Mouse (Mus musculus) lung, postnatal 10 days (tissue): ENCODE measurements around the gene Gabarap.

Experiments used
- DNase-seq: peaks from one replicate; pipeline ENCODE4 v3.0.0; 2021

The Gabarap gene

GRCm38 (mm10) chr11:69970222-69970621, 20.7 kb upstream of the Gabarap start:
- no peak for DNase-seq

- no peak for DNase-seq
Observed at GRCm38 (mm10) chr11:69970775-69971174, 20.2 kb upstream of the Gabarap start.

DNA sequence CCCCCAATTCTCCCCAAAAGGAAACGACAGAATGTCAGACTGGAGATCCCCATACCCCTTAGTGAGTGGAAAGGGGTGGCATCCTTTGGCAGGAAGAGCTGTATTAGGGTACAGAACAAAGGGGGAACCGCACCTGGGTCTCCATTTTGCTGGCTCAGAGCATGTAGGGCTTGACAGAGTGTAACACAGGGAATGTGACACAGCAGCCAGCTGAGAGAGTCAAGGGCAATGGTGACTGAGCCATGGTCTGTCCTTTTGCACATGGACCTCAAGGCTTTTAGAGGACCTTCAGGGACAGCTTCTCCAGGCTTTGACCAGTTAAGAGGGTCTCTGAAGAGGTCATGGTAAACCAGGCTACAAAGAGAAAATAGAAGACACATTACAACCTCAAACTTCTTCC, 16.0 kb upstream of the Gabarap start:
- DNase-seq = no peak

DNA sequence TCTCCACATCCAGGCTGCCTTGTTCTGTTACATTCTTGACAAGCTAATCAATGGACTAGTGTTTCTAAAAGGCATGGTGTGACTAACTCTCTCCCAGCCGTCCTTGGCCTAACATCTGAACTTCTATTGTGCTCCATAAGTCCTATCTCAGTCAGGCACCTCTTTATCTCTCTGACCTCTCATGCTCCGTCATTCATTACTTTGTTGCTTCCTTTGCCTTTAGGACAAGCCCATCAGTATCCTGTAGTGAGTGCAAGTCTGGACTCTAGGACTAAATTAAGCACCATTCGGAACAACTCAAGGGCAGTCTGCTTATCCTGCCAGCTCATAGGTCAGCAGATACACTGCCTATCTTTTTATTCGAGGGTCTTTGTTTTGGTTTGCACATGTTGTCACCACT, 14.7 kb upstream of the Gabarap start:
- no peak for DNase-seq

DNA sequence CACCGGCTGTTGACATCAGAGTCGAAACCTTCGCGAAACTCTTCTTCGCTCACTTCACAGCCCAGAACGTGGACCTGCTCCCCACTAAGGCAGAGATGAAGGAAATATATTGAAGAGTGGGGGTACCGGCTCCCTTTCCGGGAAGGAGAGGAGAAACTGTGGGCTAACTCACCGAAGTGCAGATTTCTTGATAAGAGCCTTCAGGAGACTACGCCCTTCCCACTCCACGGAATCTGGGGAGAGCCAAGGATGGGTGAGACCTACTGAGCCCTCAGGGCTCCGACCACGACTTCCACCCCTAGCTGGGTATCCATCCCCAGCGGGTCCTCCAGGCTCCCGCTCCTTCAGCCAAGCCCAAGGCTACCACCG, 11.1 kb upstream of the Gabarap start:
- DNase-seq = no peak

DNA sequence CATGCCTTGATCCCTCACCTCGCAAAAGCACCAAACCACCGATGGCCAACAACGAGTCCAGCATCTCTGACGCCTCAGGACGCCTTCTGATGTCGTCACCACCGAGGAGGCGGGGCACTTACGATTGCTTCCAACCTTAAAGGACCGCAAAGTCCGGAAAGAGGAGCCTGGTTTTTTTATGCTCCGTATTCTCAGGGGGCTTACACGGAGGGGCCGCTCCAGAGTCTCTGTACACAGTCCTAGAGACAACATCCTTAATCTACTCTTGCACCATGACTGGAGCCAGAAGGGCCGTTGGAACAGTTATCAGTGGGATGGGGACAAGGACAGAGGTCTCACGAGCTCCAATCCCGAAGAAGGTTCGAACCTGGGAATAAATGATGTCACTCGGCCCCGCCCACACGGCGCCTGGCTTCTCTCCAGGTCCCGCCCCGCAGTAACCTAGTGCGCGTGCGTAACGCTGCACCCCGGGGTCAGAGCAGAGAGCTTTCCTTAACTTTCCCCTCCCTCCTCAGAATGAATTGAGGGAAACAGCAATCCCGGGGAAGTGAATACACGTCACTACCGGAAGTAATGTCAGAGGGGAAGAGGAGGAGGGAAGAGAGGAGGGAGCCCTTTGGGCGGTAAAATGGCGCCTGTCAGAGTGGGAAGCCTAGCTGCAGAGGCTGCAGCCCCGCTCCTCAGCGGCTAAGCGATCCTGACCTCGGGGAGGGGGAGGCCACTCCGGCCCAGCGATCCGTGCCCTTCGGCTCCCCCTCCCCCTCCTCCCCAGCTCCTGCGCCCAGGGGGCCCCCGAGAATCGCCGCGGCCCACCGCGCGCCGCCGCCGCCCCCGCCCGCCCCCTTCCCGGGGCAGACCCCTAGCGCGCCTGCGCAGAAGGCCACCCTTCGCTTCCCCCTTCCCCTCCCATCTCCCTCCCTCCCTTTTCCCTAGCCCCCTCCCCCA, 10.5 kb upstream of the Gabarap start:
- peak; percentile 98 for DNase-seq

- peak; percentile 29 for DNase-seq
Observed at GRCm38 (mm10) chr11:69981141-69981762, 9.7 kb upstream of the Gabarap start, which contains the start of gene Ctdnep1. Ctdnep1 (plus strand) TSS chr11:69981156.

DNA sequence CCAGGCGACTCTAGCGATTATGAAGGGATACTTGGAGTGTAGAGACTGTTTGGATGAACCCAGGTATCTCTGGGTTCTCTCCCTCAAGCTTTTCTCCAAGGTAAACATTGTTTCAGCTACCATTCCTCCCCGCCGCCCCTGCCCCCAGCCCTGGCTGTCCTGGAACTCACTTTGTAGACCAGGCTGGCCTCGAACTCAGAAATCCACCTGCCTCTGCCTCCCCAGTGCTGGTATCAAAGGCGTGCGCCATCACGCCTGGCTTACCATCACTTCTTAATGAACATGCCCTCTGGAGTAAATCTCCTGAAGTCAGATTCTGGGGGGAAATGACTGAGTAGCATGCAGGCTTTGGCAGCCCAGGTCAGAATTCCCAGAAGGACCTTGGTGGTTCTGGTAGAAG, 8.7 kb upstream of the Gabarap start, which contains the start of gene Elp5:
TSS of gene Elp5 (minus strand) at position 293 of the 400 bp plus-strand sequence.
- no peak for DNase-seq

GRCm38 (mm10) chr11:69982877-69983276, 8.1 kb upstream of the Gabarap start:
- peak; percentile 23 for DNase-seq

DNA sequence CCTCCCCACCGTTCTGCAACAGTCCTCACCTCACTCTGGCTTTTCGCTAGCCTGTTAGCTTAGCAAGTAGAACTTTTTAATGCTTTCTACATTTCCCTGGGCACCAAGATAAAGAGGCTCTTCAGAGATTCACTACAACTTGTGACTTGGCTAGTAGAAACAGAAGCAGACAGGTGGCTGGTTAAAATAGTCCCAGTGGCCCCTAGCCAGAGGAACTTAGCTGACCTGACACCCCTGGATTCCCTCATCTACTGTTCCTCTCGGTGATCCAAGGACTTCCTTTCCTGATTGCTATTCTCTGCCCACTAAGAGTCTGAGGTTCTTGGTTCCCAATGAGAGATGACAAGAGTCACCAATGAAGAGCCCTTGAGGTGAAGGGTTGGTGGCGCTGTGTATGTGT, 7.6 kb upstream of the Gabarap start:
- no peak for DNase-seq

GRCm38 (mm10) chr11:69984431-69984830, 6.5 kb upstream of the Gabarap start:
- no peak for DNase-seq

- no peak for DNase-seq
Observed at GRCm38 (mm10) chr11:69989949-69990348, 994 bp upstream of the Gabarap start.

DNA sequence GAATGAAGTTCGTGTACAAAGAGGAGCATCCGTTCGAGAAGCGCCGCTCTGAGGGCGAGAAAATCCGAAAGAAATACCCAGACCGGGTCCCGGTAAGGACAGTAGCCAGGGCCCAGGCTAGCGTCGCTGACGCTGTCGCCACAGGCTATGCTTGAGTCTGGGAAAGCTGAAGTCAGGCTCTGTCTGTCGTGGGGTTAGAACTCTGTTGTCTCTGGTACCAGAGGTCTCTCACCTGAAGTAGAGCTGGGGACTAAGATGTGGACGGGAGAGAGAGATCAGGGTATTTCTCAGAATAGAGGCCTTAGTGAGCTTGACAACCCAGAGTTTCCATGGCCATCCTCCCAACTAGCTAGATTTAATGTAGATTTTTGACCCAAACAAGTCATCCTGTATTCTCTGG, 768 bp downstream of the Gabarap start:
- no peak for DNase-seq

DNA sequence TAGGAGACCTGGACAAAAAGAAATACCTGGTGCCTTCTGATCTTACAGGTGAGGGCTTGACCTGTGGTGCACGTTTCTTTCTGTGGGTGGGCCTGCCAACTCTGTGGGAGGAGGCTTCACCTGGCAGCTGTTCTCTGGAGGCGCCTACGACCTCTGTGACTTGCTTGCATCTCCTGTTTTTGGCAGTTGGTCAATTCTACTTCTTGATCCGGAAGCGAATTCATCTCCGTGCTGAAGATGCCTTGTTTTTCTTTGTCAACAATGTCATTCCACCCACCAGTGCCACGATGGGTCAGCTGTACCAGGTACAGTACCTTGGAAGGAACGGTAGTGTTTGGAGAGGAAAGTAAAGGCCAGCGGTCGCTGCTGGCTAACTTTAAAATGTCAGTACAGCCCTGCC, 1.5 kb downstream of the Gabarap start:
- DNase-seq = peak; percentile 31

DNA sequence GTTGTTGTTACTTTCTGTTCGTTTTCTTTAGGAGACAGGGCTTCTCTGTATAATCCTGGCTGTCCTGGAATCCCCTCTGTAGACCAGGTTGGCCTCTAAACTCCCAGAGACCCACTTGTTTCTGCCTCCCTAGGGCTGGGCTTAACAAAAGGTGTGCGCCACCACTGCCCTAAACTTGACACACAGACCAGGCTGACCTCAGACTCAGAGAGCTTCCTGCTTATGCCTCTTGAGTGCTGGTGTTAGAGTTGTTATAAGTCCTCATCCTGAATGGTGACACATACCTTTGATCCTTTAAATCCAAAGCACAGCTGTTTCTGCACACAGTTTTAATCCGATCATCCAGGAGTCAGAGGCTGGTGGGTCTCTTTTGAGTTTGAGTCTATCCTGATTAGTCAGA, 2.0 kb downstream of the Gabarap start:
- DNase-seq = no peak

DNA sequence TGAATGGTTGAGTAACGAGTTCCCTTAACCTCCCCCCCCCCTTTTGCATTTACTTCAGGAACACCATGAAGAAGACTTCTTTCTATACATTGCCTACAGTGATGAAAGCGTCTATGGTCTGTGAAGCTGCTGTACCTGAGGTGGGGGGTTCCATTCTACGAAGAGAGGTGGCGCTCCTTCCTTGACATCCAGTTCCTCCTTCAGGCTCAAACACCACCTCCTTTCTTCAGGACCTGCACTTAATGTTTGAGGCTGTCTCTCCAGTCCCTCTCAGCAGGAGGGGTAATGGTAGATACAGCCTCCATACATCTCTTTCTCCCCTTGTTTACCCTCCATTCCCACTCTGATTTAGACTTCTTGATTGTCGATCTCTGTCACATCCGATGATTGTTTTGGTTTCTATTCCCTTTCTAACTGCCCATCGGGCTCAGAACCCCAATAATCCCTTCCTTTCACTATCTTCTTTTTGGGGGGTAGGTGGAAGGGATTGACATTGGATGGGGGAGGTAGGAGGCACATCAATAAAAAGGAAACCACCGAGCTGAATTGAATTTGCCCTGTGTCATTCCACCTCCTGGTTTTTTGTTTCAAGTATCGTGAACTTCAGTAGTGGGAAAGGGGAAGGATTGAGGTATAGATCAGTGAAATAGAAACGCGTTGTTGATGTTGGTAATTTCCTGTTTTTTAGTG, 3.6 kb downstream of the Gabarap start:
- no peak for DNase-seq

DNA sequence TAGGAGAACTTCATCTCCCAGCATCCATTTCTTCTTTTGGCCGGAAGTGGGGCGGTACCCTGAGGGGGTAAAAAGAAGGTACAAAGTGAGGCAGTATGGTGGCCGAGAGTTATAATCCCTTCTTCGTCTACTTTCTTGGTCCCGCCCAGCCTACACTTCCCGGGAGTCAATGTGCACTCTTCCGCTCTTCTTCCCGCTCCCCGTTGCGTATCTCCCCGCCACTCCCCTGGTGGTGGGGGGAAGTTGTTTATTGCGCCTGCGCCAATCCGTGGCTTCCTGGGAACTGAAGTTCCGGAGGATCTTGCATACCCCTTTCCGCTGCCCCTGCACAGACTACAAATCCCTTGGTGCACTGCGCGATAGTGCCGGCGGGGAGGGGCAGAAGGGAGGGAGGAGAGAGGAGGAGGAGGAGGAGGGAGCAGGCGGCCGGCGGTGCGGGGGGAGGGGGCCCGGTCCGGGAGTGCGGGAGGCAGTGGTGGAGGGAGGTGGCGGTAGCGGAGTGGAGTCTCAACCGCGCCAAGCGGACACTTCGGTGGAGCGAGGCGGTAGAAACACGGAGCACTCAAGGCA, 4.5 kb downstream of the Gabarap start, which contains the start of gene Phf23:
TSS of gene Phf23 (plus strand) at position 387 of the 570 bp plus-strand sequence.
- peak; percentile 99 for DNase-seq

DNA sequence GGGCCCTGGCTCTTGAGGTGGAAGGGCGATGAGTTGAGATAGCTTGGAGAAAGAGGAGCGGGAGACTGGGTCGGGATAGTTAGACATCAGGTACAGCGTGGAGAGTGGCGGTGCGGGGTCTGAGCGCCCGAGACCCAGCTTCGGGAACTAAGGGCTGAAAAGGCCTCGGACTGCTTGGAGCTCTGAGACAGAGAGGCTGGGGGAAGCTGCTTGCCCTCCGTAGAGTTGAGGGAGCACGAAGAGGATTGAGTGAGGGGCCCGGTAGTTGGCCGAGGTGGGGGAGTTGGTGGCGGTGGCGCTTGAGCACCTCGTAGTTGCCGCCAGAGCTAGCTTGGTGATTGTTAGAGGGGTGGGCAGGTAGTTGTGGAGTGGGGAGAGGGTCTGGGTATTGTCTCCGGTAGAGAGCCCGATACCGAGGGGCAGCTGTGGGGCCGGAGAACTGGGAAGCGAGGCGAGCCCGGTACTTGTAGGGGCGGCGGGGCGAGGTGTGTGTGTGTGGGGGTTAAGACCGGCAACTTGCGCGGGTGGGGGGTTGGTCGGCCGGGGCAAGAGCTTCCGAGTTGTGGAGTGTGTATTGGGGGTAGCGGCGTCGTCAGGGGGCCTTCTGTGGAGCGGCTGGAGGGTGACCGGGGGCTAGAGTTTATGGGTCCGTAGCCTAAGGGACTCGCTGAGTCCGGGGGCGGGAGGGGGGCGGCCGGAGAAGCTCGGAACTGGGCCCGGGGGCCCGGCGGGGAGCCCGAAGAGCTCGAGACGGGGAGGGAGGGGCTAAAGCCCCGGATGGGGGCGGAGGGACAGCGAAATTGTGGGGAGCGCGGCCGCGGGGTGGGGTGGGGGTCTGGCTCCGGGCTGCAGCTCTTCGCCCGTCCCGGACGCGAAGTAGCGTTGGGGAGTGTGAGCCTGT, 5.5 kb downstream of the Gabarap start:
- DNase-seq = no peak

DNA sequence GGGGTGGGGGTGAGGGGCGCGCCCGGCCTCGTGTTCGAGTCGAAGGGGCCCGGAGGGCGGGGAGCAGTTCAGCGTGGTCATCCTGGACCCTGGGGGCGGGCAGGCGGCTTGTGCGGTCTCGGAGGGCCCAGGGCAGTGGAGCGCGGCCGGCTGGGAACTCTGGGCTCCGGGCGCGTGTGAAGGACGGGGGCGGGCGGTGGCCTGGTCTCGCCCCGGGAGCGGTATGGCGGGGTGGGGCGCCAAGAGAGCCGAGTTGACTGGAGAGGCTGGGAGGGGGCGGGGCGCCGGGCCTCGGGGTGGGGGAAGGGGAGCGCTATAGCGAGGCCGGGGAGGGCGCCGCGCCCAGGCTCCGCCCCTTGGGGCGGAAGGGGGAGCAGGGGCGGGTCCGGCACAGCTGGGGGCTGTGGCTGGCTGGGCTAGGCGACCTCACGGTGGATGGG, 6.1 kb downstream of the Gabarap start:
- DNase-seq = peak; percentile 94

DNA sequence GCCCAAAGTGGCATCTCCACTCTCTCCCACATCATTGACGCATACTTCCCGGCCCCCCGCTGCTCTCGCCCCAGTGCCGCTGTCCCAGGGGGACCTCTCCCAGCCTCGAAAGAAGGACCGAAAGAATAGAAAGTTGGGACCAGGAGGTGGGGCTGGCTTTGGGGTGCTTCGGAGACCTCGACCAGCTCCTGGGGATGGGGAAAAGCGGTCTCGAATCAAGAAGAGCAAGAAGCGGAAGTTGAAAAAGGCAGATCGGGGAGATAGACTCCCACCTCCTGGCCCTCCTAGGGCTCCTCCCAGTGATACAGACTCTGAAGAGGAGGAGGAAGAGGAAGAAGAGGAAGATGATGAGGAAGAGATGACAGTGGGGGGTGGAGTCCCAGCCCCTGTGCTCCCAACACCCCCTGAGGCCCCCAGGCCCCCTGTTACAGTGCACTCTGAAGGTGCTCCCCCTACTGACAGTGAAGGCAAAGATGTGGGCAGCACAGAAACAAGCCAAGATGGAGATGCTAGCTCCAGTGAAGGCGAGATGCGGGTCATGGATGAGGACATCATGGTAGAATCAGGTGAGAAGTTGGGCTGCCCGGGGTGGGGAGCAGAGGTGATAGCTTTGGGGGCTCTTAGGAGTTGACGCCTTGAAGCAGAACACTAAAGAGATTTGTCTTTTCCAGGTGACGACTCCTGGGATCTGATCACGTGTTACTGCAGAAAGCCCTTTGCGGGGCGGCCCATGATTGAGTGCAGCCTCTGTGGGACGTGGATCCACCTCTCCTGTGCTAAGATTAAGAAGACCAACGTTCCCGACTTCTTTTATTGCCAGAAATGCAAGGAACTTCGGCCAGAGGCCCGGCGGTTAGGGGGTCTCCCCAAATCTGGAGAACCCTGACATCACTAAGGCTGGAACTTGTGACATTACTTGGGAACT, 7.9 kb downstream of the Gabarap start:
- no peak for DNase-seq

GRCm38 (mm10) chr11:69999666-70000065, 8.7 kb downstream of the Gabarap start:
- no peak for DNase-seq
